Mouse (Mus musculus) embryonic fibroblast, embryonic 13.5 days (primary cell): ENCODE measurements around the gene Zfx.

Experiments
- CTCF ChIP-seq: IDR thresholded peaks from 2 replicates; pipeline ENCODE4 v1.5.1; 2011; ENCODE audit warnings: mild to moderate bottlenecking, control low read depth, low read length, moderate library complexity, borderline replicate concordance; ENCODE audit not compliant: insufficient read depth
- POLR2A ChIP-seq: IDR thresholded peaks from 2 replicates; pipeline ENCODE4 v1.6.1; 2011; ENCODE audit warnings: low read depth, mild to moderate bottlenecking, control low read depth, low read length, moderate library complexity

DNA sequence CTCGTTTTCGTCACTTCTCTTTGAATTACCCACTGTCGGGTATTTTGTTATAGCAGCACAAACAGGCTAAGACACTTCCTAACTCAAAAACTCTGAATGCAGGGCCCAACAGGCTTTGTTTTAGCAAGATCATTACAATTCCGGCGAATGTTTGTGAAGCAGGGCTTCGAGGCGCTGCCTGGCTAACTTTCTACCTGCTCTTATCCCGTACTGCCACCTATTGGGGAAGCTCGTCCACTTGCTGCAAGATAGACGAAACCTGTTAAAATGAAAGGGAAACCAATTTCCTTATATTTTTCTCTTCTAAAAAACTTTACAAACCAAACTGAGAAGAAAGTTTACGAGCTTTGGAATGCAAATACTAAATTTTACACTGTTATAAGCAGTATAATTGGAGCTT, 90.6 kb downstream of the Zfx start:
- TF ChIP-seq CTCF, result peak; percentile 56
- TF ChIP-seq POLR2A, result no peak
